Mouse (Mus musculus): ENCODE measurements around the gene Ubac2.

DNA sequence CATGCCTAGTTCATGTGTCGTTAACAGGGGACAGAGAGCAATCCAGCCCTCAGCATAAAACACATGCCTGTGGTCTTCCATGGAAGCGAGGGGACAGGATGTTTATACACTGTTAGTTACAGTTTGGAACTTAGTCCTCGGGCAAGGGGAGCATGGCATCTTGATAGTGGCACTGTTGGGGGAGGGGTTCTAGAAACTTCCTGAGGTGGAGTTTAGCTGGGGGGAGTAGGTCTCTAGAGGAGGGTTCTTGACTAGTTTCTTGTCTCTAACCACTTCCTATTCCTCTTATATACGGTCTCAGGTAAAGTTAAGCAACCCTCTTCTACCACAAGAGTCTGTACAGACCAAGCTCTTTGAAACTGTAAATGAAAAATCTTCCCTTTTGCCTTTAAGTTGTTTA lies 187.8 kb downstream of the Ubac2 start:
- TF ChIP-seq CTCF (IDR thresholded peaks at IDR 0.05; ENCODE audit: low read depth) (no peak), EP300 (optimal IDR thresholded peaks at IDR 0.05) (no peak)
